Mouse (Mus musculus) embryonic stem cell, embryonic (primary cell): Measurements from ENCODE around the gene Man1a.

ENCODE experiments used
- CTCF ChIA-PET, 4 experiments: fragments of 300-600 bp in 2 of 4; fragments of 350-600 bp in 2 of 4; sonication (Branson Sonifier 250); formaldehyde crosslinking; loops; one replicate each; lab custom pipeline; 2022; ENCODE audit warnings: inconsistent platforms in 2 of 4; lab: Charles Lee
- POLR2A ChIA-PET, 4 experiments: fragments of 300-600 bp in 2 of 4; fragments of 350-600 bp in 2 of 4; sonication (Branson Sonifier 250); formaldehyde crosslinking; loops; one replicate each; lab custom pipeline; 2022; ENCODE audit warnings: antibody characterized with exemption in 4 of 4, inconsistent platforms in 1 of 4; lab: Charles Lee

Man1a gene

GRCm38 (mm10) chr10:54063551-54064260 lies 12.7 kb downstream of the Man1a start:
- ChIA-PET POLR2A (interaction anchor here in 1 of 4 experiments (0.6 kb wide), 1 partner anchor 440 kb away, joined by 3 read pairs; no protein-coding TSS in a partner anchor), CTCF (no interaction called here)

- CTCF ChIA-PET = no interaction called here
- POLR2A ChIA-PET = interaction anchor here in 1 of 4 experiments (0.6 kb wide), 1 partner anchor 439 kb away, joined by 3 read pairs; no protein-coding TSS in a partner anchor
These were observed 13.6 kb downstream of the Man1a start for GRCm38 (mm10) chr10:54062835-54063234.

- CTCF ChIA-PET = no interaction called here
- POLR2A ChIA-PET = no interaction called here
These were observed 15.2 kb downstream of the Man1a start for GRCm38 (mm10) chr10:54061159-54061558.

GRCm38 (mm10) chr10:54060587-54060986 lies 15.8 kb downstream of the Man1a start:
- ChIA-PET CTCF (no interaction called here), POLR2A (no interaction called here)

- ChIA-PET POLR2A (no interaction called here), CTCF (no interaction called here)
These were observed 16.6 kb downstream of the Man1a start for GRCm38 (mm10) chr10:54059679-54060249.

GRCm38 (mm10) chr10:54059092-54059496 lies 17.3 kb downstream of the Man1a start:
- CTCF ChIA-PET = no interaction called here
- POLR2A ChIA-PET = no interaction called here

- ChIA-PET POLR2A (no interaction called here), CTCF (no interaction called here)
These were observed 17.8 kb downstream of the Man1a start for GRCm38 (mm10) chr10:54058657-54059056.

GRCm38 (mm10) chr10:54054188-54054587 lies 22.2 kb downstream of the Man1a start:
- ChIA-PET POLR2A (no interaction called here), CTCF (no interaction called here)

- ChIA-PET CTCF (no interaction called here), POLR2A (interaction anchor here in 1 of 4 experiments (0.6 kb wide), 1 partner anchor 131 kb away, joined by 7 read pairs; no protein-coding TSS in a partner anchor)
These were observed 28.5 kb downstream of the Man1a start for GRCm38 (mm10) chr10:54047885-54048284.

- CTCF ChIA-PET = no interaction called here
These were observed 33.1 kb downstream of the Man1a start for GRCm38 (mm10) chr10:54043358-54043757.

GRCm38 (mm10) chr10:54042212-54042840 lies 34.1 kb downstream of the Man1a start:
- POLR2A ChIA-PET = no interaction called here

More at GRCm38 (mm10) chr10:54043358-54043757, 33.1 kb downstream of the Man1a start:
- POLR2A ChIA-PET = no interaction called here

GRCm38 (mm10) chr10:54040261-54041165 lies 35.9 kb downstream of the Man1a start:
- CTCF ChIA-PET = no interaction called here
- POLR2A ChIA-PET = interaction anchor here in 1 of 4 experiments (0.6 kb wide), 1 partner anchor 157 kb away, joined by 3 read pairs; no protein-coding TSS in a partner anchor

More at GRCm38 (mm10) chr10:54042212-54042840, 34.1 kb downstream of the Man1a start:
- CTCF ChIA-PET = no interaction called here

- POLR2A ChIA-PET = no interaction called here
- CTCF ChIA-PET = no interaction called here
These were observed 36.7 kb downstream of the Man1a start for GRCm38 (mm10) chr10:54039754-54040153.

- ChIA-PET CTCF (no interaction called here), POLR2A (no interaction called here)
These were observed 37.7 kb downstream of the Man1a start for GRCm38 (mm10) chr10:54038734-54039133.

- CTCF ChIA-PET = no interaction called here
- POLR2A ChIA-PET = no interaction called here
These were observed 38.2 kb downstream of the Man1a start for GRCm38 (mm10) chr10:54038180-54038579.

- CTCF ChIA-PET = no interaction called here
- POLR2A ChIA-PET = no interaction called here
These were observed 38.9 kb downstream of the Man1a start for GRCm38 (mm10) chr10:54037348-54038010.

- POLR2A ChIA-PET = no interaction called here
These were observed 40.8 kb downstream of the Man1a start for GRCm38 (mm10) chr10:54035586-54035985.

GRCm38 (mm10) chr10:54034779-54035178 lies 41.6 kb downstream of the Man1a start:
- POLR2A ChIA-PET = interaction anchor here in 1 of 4 experiments (0.6 kb wide), 1 partner anchor 36 kb away, joined by 3 read pairs; no protein-coding TSS in a partner anchor
- CTCF ChIA-PET = no interaction called here

More at GRCm38 (mm10) chr10:54035586-54035985, 40.8 kb downstream of the Man1a start:
- CTCF ChIA-PET = no interaction called here
